Mouse (Mus musculus): ENCODE measurements around the gene Tbc1d10c. TPM values are rescaled to one million over a fixed set of nuclear protein-coding genes. Genes with fewer than 3 reads are reported as not detected.

The Tbc1d10c gene
- total and polyA plus RNA-seq, 3 experiments = 43.5 to 58.5 (median 46.3) TPM

- DNase-seq (ENCODE audit: extremely low read depth) = no peak
- H3K9ac ChIP-seq (ENCODE audit: insufficient read depth, low read depth) = no peak overlapping the region
- H3K27me3 ChIP-seq (replicated peaks) = no peaks in the 10 kb centered on the region
- dilution Hi-C loops (cut with MboI; ENCODE audit: extremely low pct_ligation_motif_present, extremely low pct_unique_long_range_greater_than_20kb, low sequenced_read_pairs) (no loop called here), in situ Hi-C loops (cut with MboI; ENCODE audit: low pct_ligation_motif_present, low pct_unique_long_range_greater_than_20kb, low sequenced_read_pairs) (no loop called here)
- peaks cover 15 to 39% of the 10 kb centered on the region in 2 experiments for H3K36me3 ChIP-seq (replicated peaks in 1 of 2; ENCODE audit: control insufficient read depth in 1 of 2, insufficient read depth in 1 of 2, low read length in 1 of 2)
- no peak overlapping the region for H3K4me2 ChIP-seq (ENCODE audit: insufficient read depth, low read depth, poor library complexity, severe bottlenecking)
- H3K4me3 ChIP-seq (replicated peaks in 1 of 3; ENCODE audit: low read depth in 2 of 3, low read length in 2 of 3, poor library complexity in 1 of 3) = no peak overlapping the region
- TF ChIP-seq EP300 (IDR thresholded peaks at IDR 0.05; ENCODE audit: low read length) (no peak), TBP (conservative IDR thresholded peaks at IDR 0.05; ENCODE audit: low read depth, low read length) (no peak), ZMIZ1 (IDR thresholded peaks at IDR 0.05; ENCODE audit: low read depth, low read length) (no peak), ELF1 (IDR thresholded peaks at IDR 0.05; ENCODE audit: low read depth, low read length) (no peak), UBTF (IDR thresholded peaks at IDR 0.05; ENCODE audit: low read depth, low read length) (no peak), MXI1 (IDR thresholded peaks at IDR 0.05; ENCODE audit: low read depth, low read length) (no peak), ZKSCAN1 (IDR thresholded peaks at IDR 0.05; ENCODE audit: borderline replicate concordance, low read depth, low read length) (no peak), MAX (IDR thresholded peaks at IDR 0.05; ENCODE audit: low read length) (no peak), MEF2A (IDR thresholded peaks at IDR 0.05; ENCODE audit: borderline replicate concordance, low read depth, low read length) (no peak), JUN (IDR thresholded peaks at IDR 0.05; ENCODE audit: insufficient read depth, low read depth, low read length) (no peak), USF1 (IDR thresholded peaks at IDR 0.05; ENCODE audit: low read depth, low read length) (no peak), RAD21 (IDR thresholded peaks at IDR 0.05; ENCODE audit: low read depth, low read length) (no peak), HCFC1 (IDR thresholded peaks at IDR 0.05; ENCODE audit: low read depth, low read length) (no peak), CHD2 (IDR thresholded peaks at IDR 0.05; ENCODE audit: low read length) (no peak)
- no peak overlapping the region for H3K27ac ChIP-seq (ENCODE audit: insufficient read depth, low read depth)
- H3K79me2 ChIP-seq (replicated peaks; ENCODE audit: control insufficient read depth, extremely low read depth, insufficient read depth, poor library complexity, severe bottlenecking) = peaks cover 10% of the 10 kb centered on the region
- peaks cover 2% of the 10 kb centered on the region for H3K9me3 ChIP-seq (replicated peaks; ENCODE audit: low read length)
- peaks cover 11 to 37% of the 10 kb centered on the region in 2 experiments for H3K4me1 ChIP-seq (ENCODE audit: control insufficient read depth in 1 of 2, insufficient read depth in 2 of 2)
Observed at GRCm38 (mm10) chr19:4164721-4165120, 26.4 kb downstream of the Tbc1d10c start.

GRCm38 (mm10) chr19:4164100-4164499 lies 27.0 kb downstream of the Tbc1d10c start:
- TF ChIP-seq RCOR1 (conservative IDR thresholded peaks at IDR 0.05; ENCODE audit: low read depth, low read length) (no peak), RAD21 (IDR thresholded peaks at IDR 0.05; ENCODE audit: low read depth, low read length) (no peak), CTCF (conservative IDR thresholded peaks at IDR 0.05 in 1 of 2, IDR thresholded peaks at IDR 0.05 in 1 of 2; ENCODE audit: low read depth in 2 of 2, low read length in 2 of 2) (no peak), NELFE (IDR thresholded peaks at IDR 0.05; ENCODE audit: low read depth, low read length) (no peak), ZMIZ1 (IDR thresholded peaks at IDR 0.05; ENCODE audit: low read depth, low read length) (no peak), NRF1 (IDR thresholded peaks at IDR 0.05; ENCODE audit: low read depth, low read length) (no peak), KAT2A (IDR thresholded peaks at IDR 0.05; ENCODE audit: insufficient replicate concordance, low read length) (no peak), POLR2AphosphoS2 (IDR thresholded peaks at IDR 0.05; ENCODE audit: low read depth, low read length) (no peak), GABPA (IDR thresholded peaks at IDR 0.05; ENCODE audit: insufficient replicate concordance, low read depth, low read length) (no peak), MAZ (IDR thresholded peaks at IDR 0.05; ENCODE audit: low read depth, low read length) (no peak)
- no peak for DNase-seq (ENCODE audit: extremely low read depth)
- H3K27me3 ChIP-seq (replicated peaks) = no peaks in the 10 kb centered on the region
- H3K4me2 ChIP-seq (ENCODE audit: insufficient read depth, low read depth, poor library complexity, severe bottlenecking) = peak overlapping the region; percentile 60; the same call in 1 of the 2 replicates
- H3K4me3 ChIP-seq (replicated peaks in 1 of 3; ENCODE audit: low read depth in 2 of 3, low read length in 2 of 3, poor library complexity in 1 of 3) = no peak overlapping the region
- no peak overlapping the region; the same call in 1 of the 2 replicates for H3K9ac ChIP-seq (ENCODE audit: insufficient read depth, low read depth)
- peaks cover 9 to 36% of the 10 kb centered on the region in 2 experiments for H3K4me1 ChIP-seq (ENCODE audit: control insufficient read depth in 1 of 2, insufficient read depth in 2 of 2)
- dilution Hi-C loops (cut with MboI; ENCODE audit: extremely low pct_ligation_motif_present, extremely low pct_unique_long_range_greater_than_20kb, low sequenced_read_pairs) = no loop called here
- peaks cover 22 to 45% of the 10 kb centered on the region in 2 experiments for H3K36me3 ChIP-seq (replicated peaks in 1 of 2; ENCODE audit: control insufficient read depth in 1 of 2, insufficient read depth in 1 of 2, low read length in 1 of 2)
- in situ Hi-C loops (cut with MboI; ENCODE audit: low pct_ligation_motif_present, low pct_unique_long_range_greater_than_20kb, low sequenced_read_pairs) = no loop called here
- peaks cover 2% of the 10 kb centered on the region for H3K9me3 ChIP-seq (replicated peaks; ENCODE audit: low read length)
- peaks cover 10% of the 10 kb centered on the region for H3K79me2 ChIP-seq (replicated peaks; ENCODE audit: control insufficient read depth, extremely low read depth, insufficient read depth, poor library complexity, severe bottlenecking)
- H3K27ac ChIP-seq (ENCODE audit: insufficient read depth, low read depth) = no peak overlapping the region
